Mouse (Mus musculus) forelimb bud, embryonic 11.5 days (tissue): ENCODE measurements at regions not wholly inside any gene's neighbourhood (a gene's known extent, or its start where the extent isn't known, plus 50 kb on each side); places are given as distances from the start of the nearest gene placed in this dataset.
A peak's percentile ranks its signal among the peaks of the same experiment; 100 is the strongest.

ENCODE experiments used
- DNase-seq: peaks from one replicate; pipeline ENCODE4 v3.0.0-alpha.2; 2012; ENCODE audit warnings: low read depth, low spot score

- no peak for DNase-seq
Measured at GRCm38 (mm10) chr2:38420498-38420897, 81.4 kb downstream of the Lhx2 start.

GRCm38 (mm10) chr2:38422406-38422805 is 83.3 kb downstream of the Lhx2 start:
- DNase-seq: no peak

- DNase-seq: no peak
Measured at GRCm38 (mm10) chr2:38423886-38424277, 84.8 kb downstream of the Lhx2 start.

GRCm38 (mm10) chr2:38424278-38424931 is 85.3 kb downstream of the Lhx2 start:
- DNase-seq: no peak

GRCm38 (mm10) chr2:38424976-38425375 is 85.9 kb downstream of the Lhx2 start:
- DNase-seq: no peak

GRCm38 (mm10) chr2:38429752-38430378 is 81.6 kb upstream of the Nek6 start:
- peak; percentile 72 for DNase-seq

GRCm38 (mm10) chr2:38431546-38431945 is 79.9 kb upstream of the Nek6 start:
- DNase-seq: no peak

- no peak for DNase-seq
Measured at GRCm38 (mm10) chr2:38433736-38434135, 77.7 kb upstream of the Nek6 start.

- DNase-seq: no peak
Measured at GRCm38 (mm10) chr2:38436701-38437100, 74.7 kb upstream of the Nek6 start.

- DNase-seq: no peak
Measured at GRCm38 (mm10) chr2:38439191-38439590, 72.3 kb upstream of the Nek6 start.

GRCm38 (mm10) chr2:38439973-38440372 is 71.5 kb upstream of the Nek6 start:
- no peak for DNase-seq

- no peak for DNase-seq
Measured at GRCm38 (mm10) chr2:38449092-38449491, 62.4 kb upstream of the Nek6 start.

- DNase-seq: no peak
Measured at GRCm38 (mm10) chr2:38456571-38456970, 54.9 kb upstream of the Nek6 start.

GRCm38 (mm10) chr2:38460367-38460766 is 51.1 kb upstream of the Nek6 start:
- DNase-seq: no peak

- no peak for DNase-seq
Measured at GRCm38 (mm10) chr2:38460825-38461540, 50.5 kb upstream of the Nek6 start.
